Mouse (Mus musculus) layer of hippocampus, adult 18-20 months (tissue): ENCODE data around the gene Dgkg. TPM values are rescaled to one million over a fixed set of nuclear protein-coding genes. Genes with fewer than 3 reads are reported as not detected.

Experiments used
- DNase-seq, 2 experiments: peaks; one replicate each; pipeline ENCODE4 v3.0.0; 2022; ENCODE audit warnings: low spot score in 2 of 2
- long read RNA-seq: library from polyadenylated mRNA; stranded (forward); transcript quantifications from one replicate; pipeline ENCODE4 v2.0.0, GENCODE M21; 2021
- total RNA-seq, 2 experiments: library from RNA; stranded (reverse); gene quantifications; 2 replicates each; pipeline ENCODE4 v1.2.3; 2021

Dgkg gene
- 100 to 1,000 TPM; 209 to 215 TPM for total RNA-seq
- long read RNA-seq, transcript Dgkg-202 (25 exons, 3,555 nt), result major isoform, 140 of 221 reads
- long read RNA-seq, transcript Dgkg-201 (24 exons, 2,725 nt), result minor isoform, 29 of 221 reads
- long read RNA-seq, partial matches to known transcripts, result 33 of 221 reads
- long read RNA-seq, other reads (novel, unspliced or antisense), result 19 of 221 reads

DNA sequence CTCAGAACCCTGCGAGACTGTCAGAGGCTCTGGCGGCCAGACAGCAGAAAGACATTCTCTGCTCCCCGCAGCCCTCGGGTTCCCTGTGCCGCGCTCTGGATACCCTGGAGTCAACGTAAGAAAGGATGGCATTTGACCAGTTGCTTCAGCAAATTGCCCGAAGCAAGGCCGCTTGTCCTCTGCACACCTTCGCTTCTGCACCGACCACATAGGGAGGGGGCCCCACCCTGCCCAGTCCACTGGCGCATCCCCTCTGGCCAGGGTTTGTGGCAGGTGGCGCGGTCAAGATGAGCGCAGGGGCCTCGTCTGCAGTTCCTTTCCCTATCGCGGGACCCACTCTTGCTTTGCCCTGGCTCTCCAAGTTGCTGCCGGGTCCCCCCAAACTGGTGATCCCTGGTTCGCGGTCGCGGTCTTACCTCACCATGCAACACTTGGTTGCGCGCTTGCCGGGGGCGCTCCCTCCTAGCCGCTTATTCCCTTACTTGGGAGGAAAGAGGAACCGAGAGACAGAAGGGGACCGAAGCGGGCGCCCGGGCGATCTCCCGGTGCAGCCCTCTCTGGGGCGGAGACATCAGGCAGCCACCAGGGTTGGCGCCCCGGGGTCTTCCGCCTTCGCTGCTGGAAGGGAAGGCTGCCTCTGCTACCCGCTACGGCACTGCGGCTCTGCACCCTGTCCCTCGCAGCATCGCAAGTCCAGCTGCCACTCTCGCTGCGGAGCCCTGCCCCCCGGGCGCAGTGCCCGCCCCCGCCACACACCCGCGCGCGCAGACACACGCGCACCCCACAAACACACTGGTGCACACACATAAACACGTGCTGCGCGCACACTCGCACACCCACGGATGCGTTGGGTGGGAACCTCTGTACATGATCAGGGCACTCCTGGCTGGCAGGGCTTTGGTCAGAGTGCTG is at the start of gene Dgkg:
Gene Dgkg, minus strand, starts transcription at position 689 of the 912 bp plus-strand sequence.
- peak; percentile 69 to 79 for DNase-seq

DNA sequence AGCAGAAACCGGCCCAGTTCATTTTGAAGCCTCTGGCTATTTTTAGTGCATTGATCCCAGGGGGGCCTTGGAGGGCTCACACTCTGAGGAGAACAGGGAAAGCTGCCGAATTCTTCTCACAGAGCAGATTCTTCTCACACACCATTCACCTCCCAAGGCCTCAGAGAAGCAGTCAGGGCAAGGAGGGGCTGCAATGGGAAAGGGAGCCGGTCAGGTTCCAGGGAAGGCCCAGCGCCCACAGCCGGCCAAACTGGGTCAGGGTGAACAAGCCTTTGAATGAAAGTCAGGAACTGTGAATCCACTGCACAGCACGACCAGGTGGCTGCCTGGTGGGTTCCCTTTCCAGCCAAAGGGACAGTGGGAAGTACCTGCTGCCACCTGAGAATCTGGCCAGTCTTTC is 47.9 kb upstream of the Dgkg start:
- DNase-seq, result no peak

DNA sequence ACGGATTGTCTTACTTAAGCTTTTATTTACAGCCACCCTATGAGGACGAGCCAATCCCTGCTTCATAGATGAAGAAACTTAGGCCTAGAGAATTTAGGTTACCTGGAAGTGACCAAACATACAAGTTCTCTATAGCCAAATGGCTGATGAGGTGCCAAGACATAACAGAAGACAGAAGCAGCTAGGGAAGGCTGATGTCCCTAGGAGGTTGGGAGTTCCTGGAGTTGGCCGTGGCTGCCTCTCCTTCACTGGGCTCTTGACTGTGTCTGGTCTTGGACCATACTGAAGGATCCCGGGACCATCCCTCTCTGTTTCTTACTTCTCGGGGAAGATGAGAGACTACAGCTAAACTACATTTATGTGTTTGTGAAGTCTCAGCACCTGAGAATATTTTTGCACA is 47.1 kb upstream of the Dgkg start:
- no peak for DNase-seq

GRCm38 (mm10) chr16:22698846-22699760 is 42.1 kb upstream of the Dgkg start:
- no peak for DNase-seq

DNA sequence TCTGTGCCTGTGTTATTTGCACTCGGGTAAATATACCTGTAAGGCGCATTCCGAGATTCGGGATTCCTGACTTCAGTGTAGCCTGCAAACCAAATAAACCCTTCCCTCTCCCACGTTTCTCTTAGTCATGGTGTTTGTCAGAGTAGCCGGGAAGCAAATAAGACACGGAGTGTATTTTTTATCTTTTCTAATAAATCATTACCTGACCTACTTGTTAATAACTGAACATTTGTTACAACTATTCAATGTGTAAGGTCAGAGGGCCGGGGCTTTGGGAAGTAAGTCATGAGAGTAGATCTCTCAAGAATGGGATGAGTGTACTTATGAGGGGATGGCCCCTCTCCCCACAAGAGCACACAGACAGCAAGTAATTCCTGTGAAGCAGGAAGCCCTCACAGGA is 41.1 kb upstream of the Dgkg start:
- DNase-seq, result no peak

GRCm38 (mm10) chr16:22689622-22690021 is 32.6 kb upstream of the Dgkg start:
- no peak for DNase-seq

DNA sequence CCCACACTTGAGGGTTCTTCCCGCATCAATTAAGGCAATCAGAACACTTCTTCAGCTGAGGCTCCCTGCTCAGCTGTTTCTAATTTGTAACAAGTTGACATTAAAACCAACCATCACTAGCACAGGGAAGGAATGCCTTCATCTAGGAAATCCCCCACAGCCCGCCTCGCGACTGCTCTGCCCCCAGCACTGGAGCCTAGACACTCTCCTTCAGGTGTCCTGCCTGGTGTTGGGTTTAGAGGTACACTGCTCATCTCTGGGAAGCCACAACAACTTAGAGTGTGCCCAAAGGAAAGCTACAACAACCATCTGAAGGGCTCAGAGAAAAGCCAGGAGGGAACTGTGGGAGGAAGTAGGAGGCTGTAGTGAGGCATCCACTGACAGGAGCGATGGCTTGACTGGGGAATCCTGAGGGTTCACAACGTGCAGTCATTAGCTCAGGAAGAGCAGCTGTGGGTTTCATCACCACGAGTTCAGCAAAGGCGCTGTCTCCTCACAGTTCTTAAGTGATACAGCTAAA is 30.8 kb upstream of the Dgkg start:
- peak; percentile 34 to 62 for DNase-seq

DNA sequence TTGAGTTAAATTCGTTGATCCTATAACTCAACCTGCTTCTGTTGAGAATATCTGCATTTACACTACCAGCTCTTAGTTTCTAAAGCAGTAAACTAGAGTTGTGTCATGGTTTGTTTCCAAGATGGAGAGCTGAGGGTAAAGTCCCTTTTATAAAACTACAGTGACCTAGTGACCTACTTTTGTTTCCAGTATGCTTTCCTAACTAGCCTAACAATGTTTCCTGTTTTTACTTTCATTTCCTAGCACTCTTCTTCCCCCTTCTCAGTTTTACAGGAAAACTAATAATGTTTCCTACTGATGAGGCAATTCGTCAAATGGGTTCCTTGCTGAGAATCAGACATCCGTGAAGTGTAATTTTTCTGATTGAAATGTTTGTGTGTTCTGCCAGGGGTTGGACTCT is 26.6 kb upstream of the Dgkg start:
- DNase-seq, result no peak

GRCm38 (mm10) chr16:22682727-22683126 is 25.7 kb upstream of the Dgkg start:
- DNase-seq, result no peak

GRCm38 (mm10) chr16:22679641-22680040 is 22.6 kb upstream of the Dgkg start:
- DNase-seq, result no peak

DNA sequence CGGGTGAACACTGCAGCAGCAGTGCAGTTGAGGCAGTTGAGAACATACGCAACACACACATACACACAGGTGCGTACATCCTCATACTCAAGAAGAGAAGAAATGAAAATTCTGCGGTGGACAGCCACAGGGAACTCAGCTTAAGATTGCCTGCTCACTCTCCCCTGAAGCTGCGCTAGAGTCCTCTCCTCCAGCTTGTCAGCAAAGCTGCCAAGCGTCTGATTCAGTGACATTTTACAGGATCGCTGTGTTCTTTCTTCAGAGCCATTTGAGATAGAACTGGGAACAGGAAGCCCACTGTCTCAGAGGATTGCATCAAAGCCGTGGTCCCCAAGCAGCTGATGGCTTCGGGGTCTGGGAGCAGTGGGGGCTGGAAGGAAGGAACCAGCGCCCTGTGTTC is 17.6 kb upstream of the Dgkg start:
- peak; percentile 41 to 64 for DNase-seq

DNA sequence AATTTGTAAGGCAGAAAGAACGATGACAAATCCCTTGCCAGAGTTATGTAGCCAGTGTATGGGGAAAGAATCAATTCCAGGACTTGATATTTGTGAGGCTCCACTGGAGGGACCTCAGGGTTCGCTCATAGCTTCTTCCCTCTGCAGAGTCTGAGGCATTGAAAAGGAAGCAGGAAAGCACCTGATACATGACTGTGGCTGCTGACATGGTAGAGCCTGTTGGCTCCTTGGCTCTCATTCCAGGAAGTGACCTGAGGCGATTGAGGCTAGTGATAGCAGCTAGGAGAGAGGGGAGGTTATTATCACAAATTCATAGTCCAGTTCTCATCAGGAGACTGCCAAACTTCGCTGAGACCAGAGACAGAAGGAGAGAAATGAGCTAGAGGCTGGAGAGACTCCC is 17.1 kb upstream of the Dgkg start:
- DNase-seq, result no peak

- DNase-seq, result no peak
Measured at GRCm38 (mm10) chr16:22664033-22664432, 7.0 kb upstream of the Dgkg start.

DNA sequence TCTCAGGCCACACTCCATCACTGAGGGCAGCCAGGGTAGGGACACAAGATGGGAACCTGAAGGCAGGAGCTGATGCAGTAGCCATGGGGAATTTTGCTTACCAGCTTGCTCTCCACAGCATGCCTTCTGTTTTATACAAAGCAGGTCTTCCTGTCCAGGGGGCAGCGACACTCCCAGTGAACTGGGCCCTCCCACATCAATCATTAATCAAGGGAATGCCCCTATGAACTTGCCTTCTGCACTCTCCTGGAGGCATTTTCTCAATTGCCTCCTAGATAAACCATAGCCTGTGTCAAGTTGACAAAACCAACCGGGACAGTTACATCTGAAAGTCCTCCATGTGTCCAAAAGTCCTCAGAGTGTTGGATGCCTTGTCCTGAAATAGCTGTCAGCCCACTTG is 6.1 kb upstream of the Dgkg start:
- no peak for DNase-seq

GRCm38 (mm10) chr16:22661076-22661475 is 4.1 kb upstream of the Dgkg start:
- peak; percentile 65 to 79 for DNase-seq

DNA sequence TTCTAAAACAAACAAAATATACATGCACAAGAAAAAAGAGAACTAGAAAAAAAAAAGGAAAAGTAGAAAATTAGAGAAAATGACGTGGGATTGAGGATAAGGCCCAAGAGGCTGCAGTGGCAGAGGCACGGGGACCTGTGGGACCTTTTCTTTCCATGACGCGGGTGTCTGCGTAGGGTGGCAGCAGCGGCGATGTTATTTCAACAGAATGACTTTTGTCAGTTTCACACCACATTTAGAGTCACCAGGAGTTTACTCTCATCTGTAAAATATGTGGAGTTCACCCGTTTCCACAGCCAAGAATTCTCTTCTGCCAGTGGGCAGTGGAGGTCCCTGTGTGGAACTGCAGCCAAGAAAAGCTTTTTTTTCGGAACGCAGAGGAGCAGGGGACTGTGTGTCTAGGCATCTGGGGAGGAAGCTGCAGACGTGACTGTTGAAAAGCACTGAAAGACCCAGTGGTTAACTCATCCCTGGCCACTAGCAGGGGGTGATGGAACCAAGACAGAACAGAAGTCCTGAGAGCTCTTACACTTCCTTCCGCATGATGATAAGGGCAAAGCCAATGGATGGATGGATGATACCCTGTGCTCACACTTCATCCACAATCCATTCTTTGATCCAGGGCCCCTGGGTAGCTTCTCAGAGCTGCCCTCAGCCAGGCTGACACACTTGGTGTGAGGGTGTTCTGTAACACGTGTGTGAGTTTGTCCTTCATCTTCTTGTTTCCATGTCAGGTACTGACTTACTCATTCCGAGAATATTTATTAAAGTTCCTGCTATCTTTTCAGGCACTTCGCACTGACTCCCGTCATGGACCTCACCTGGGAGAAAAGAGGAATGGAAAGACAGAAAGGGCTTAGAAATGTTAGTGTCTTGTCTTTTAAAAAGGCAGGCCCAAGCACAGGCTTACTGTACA is 1.1 kb upstream of the Dgkg start:
- no peak for DNase-seq

DNA sequence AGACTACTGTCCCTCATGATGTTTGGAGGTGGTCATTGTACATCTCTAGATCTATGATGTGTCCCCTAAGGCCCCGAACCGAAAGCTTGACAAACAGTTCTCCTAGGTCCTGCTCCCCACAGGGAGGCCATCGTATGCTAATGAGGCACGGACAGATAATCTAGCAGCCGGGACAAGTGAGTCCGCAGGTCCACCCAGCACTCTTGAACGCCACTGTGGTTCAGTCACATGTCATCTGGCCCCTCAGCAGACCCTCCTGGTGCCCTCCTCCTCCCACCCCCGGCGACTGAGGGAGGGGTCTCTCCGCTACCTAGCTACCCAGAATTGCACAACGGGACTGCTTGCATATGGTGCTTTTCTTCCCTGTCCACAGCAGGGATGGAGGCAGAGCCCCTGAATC is 1.2 kb downstream of the Dgkg start:
- no peak for DNase-seq

DNA sequence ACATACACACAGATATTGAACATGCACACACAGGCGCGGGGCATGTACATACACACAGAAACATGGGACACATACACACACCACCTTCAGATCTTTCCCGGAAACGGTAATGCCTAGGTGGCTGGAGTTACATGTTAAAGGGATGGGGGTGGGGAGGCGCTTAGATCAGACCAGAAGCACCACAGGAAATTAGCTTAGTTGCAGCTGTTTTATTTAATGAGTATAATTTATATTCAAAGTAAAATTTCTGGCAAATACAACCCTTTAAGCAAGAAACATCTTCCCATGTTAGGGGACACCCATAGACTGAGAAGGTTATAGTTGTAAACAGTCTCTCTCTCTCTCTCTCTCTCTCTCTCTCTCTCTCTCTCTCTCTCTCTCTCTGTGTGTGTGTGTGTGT is 1.8 kb downstream of the Dgkg start:
- no peak for DNase-seq

- DNase-seq, result no peak
Measured at GRCm38 (mm10) chr16:22654477-22654835, 2.6 kb downstream of the Dgkg start.

DNA sequence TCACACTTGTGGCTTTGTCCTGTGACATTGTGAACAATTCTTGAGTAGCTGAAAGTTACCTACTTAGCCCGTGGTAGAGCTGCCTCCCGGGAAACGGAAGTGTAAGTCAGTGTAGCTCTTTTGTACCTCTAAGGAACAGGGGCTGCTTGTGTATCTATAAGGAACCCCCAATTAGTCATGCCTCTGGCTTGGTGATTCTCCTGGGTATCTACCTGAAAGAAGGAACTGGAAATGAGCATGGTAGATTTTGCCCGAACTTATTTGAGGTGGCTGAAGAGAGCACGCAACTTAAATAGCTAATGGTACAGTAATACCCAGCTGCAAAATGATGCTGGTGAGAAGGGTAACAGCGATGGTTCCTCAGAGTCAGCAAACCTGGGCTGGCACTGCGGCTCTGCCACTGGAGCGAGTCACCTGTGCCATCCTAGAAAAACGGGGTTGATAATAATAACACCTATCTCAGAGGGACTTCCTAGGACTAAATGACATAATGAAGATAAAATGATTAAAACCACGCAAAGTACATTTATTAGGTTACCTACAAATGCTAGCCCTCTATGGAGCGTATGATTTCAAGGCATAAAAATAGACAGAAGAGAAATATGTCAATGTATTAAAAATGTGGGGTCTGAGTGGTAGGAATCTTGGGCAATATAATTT is 3.1 kb downstream of the Dgkg start:
- DNase-seq, result no peak
